16 mouse cellular contexts compared by ENCODE assay signal in the genomic region with DNA sequence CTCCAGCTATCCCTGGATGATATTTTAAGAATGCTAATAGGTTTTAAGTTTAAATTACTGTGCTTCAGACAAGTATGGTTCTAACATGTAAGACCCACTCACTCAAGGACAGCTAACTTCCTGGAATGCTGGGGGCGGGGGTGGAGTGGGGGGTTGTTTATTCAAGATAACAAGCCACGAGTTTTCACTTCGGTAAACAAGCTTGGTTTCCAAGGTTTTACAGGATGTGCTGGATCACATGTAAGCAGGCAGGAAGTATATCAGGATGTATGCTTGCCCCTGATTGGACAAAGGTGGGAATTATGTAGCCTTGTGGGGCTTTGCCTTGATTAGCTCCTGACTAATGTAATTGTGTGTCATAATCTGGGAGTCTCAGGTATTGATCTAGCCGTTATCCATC.
DNase-seq lines count a peak whose midpoint lies in the region; ATAC-seq and TF ChIP-seq lines count a peak whose summit lies in the region.
"Had no signal": no experiment of that assay in that cellular context is flagged by ENCODE, and none has a peak within 500 bp of the region (broad histone marks: within the 10 kb centered on the region; RNA-seq: fewer than 3 reads in every experiment).

No protein-coding gene starts in this region.

- DNase-seq in heart, adult 2 months = no peak
- DNase-seq in kidney, postnatal 10 days = peak; percentile 22
- peak; percentile 60 for DNase-seq in 416B (ENCODE audit: low read depth)
- peak; percentile 29 for DNase-seq in lung, postnatal 10 days
- no peak for DNase-seq in frontal cortex, postnatal 14 days (ENCODE audit: low spot score in 2 of 2)
- DNase-seq: cerebellum, adult 18-20 months; cerebellum, postnatal 25 days; forebrain, postnatal 0 days; kidney, adult 9 months; retina, postnatal 1 day had no signal

- no peaks in the 10 kb centered on the region for H3K79me2 ChIP-seq in heart, adult 2 months (replicated peaks; ENCODE audit: control insufficient read depth, insufficient read depth, low read length)

- TF ChIP-seq POLR2A in heart, adult 2 months (IDR thresholded peaks at IDR 0.05; ENCODE audit: insufficient read depth, low read depth, low read length) = no peak

- H3K4me2 ChIP-seq in heart, embryonic 15.5 days = no peak overlapping the region
- no peak overlapping the region for H3K4me2 ChIP-seq in kidney, embryonic 14.5 days (replicated peaks; ENCODE audit: low read depth, low read length)
- H3K4me2 ChIP-seq: midbrain, embryonic 11.5 days; stomach, embryonic 15.5 days had no signal

- H3K9me3 ChIP-seq in heart, embryonic 15.5 days (replicated peaks) = no peaks in the 10 kb centered on the region
- no peaks in the 10 kb centered on the region for H3K9me3 ChIP-seq in kidney, embryonic 14.5 days (ENCODE audit: control insufficient read depth, low read length)
- H3K9me3 ChIP-seq: forebrain, embryonic 10.5 days; stomach, embryonic 15.5 days had no signal

- H3K36me3 ChIP-seq in heart, embryonic 15.5 days = no peaks in the 10 kb centered on the region
- no peaks in the 10 kb centered on the region for H3K36me3 ChIP-seq in heart, adult 2 months (ENCODE audit: control insufficient read depth, insufficient read depth, low read length)
- H3K36me3 ChIP-seq in kidney, embryonic 14.5 days (ENCODE audit: control insufficient read depth, insufficient read depth, low read length) = no peaks in the 10 kb centered on the region
- H3K36me3 ChIP-seq: forebrain, embryonic 10.5 days; stomach, embryonic 15.5 days had no signal

- H3K27ac ChIP-seq in heart, embryonic 15.5 days = no peak overlapping the region
- no peak overlapping the region for H3K27ac ChIP-seq in heart, adult 2 months
- H3K27ac ChIP-seq in kidney, embryonic 14.5 days (ENCODE audit: low read depth, low read length) = no peak overlapping the region
- H3K27ac ChIP-seq: forebrain, embryonic 10.5 days; stomach, embryonic 15.5 days had no signal

- no peak for TF ChIP-seq EP300 in heart, adult 2 months (IDR thresholded peaks at IDR 0.05; ENCODE audit: insufficient read depth, low read depth, low read length)

- 34% methylated on average over 4 of the region's 4 CpGs for WGBS in heart, embryonic 15.5 days
- WGBS in heart, adult 2 months = 30% methylated on average over 4 of the region's 4 CpGs
- WGBS in kidney, embryonic 14.5 days = 52% methylated on average over 4 of the region's 4 CpGs

- H3K4me1 ChIP-seq in heart, embryonic 15.5 days (replicated peaks) = no peaks in the 10 kb centered on the region
- H3K4me1 ChIP-seq in heart, adult 2 months (ENCODE audit: control insufficient read depth, insufficient read depth, low read length) = no peaks in the 10 kb centered on the region
- no peaks in the 10 kb centered on the region for H3K4me1 ChIP-seq in kidney, embryonic 14.5 days (ENCODE audit: control insufficient read depth, insufficient read depth, low read length)
- H3K4me1 ChIP-seq: forebrain, embryonic 10.5 days; stomach, embryonic 15.5 days had no signal

- ATAC-seq in heart, embryonic 15.5 days (replicated peaks; ENCODE audit: insufficient number of reproducible peaks, insufficient read depth, low FRiP score, low read depth) = 0 out of 2 replicates have a peak, but pooled peaks have one; percentile 50
- no peak for ATAC-seq in kidney, embryonic 14.5 days (ENCODE audit: low FRiP score, low TSS enrichment)
- ATAC-seq: forebrain, postnatal 0 days; hindbrain, embryonic 16.5 days had no signal

- no peaks in the 10 kb centered on the region for H3K27me3 ChIP-seq in heart, embryonic 15.5 days
- no peaks in the 10 kb centered on the region for H3K27me3 ChIP-seq in heart, adult 2 months (ENCODE audit: control insufficient read depth, insufficient read depth, low read length)
- no peaks in the 10 kb centered on the region for H3K27me3 ChIP-seq in kidney, embryonic 14.5 days (ENCODE audit: control insufficient read depth, insufficient read depth, low read length)
- H3K27me3 ChIP-seq: stomach, embryonic 15.5 days had no signal

- no peak for TF ChIP-seq CTCF in heart, adult 2 months (IDR thresholded peaks at IDR 0.05)

- intact Hi-C loops in heart, adult 2 months (cut with DNase I) = no loop called here

- no peak overlapping the region for H3K9ac ChIP-seq in heart, embryonic 15.5 days
- no peak overlapping the region for H3K9ac ChIP-seq in heart, adult 2 months (ENCODE audit: low read depth, low read length)
- H3K9ac ChIP-seq in kidney, embryonic 14.5 days (ENCODE audit: low read depth, low read length) = no peak overlapping the region
- H3K9ac ChIP-seq: forebrain, postnatal 0 days; stomach, embryonic 15.5 days had no signal

- no peak overlapping the region for H3K4me3 ChIP-seq in heart, embryonic 15.5 days
- no peak overlapping the region for H3K4me3 ChIP-seq in heart, adult 2 months
- H3K4me3 ChIP-seq in kidney, embryonic 14.5 days (ENCODE audit: low read length) = no peak overlapping the region
- H3K4me3 ChIP-seq: forebrain, embryonic 10.5 days; stomach, embryonic 15.5 days had no signal

Comparison
In these comparisons a context has a peak if more than half of its experiments do, and no peak if none do; other contexts are left out.
1. DNase-seq: peak in kidney, postnatal 10 days (single experiment), 416B (single experiment) and lung, postnatal 10 days (single experiment); none in heart, adult 2 months (0 of 2) and frontal cortex, postnatal 14 days (0 of 2).